Comparison of ENCODE assay signal across 13 mouse cellular contexts in genomic region chr17:46702100-46702499, GRCm38 (mm10). TPM values are rescaled to one million over a fixed set of nuclear protein-coding genes. Genes with fewer than 3 reads are reported as not detected.
DNase-seq lines count a peak whose midpoint lies in the region; ATAC-seq and TF ChIP-seq lines count a peak whose summit lies in the region.
"Had no signal": no experiment of that assay in that cellular context is flagged by ENCODE, and none has a peak within 500 bp of the region (broad histone marks: within the 10 kb centered on the region; RNA-seq: fewer than 3 reads in every experiment).

No protein-coding gene starts in this region.

- DNase-seq in forebrain, embryonic 10.5 days (ENCODE audit: extremely low spot score, low spot score) = no peak
- DNase-seq in forebrain, embryonic 11.5 days (ENCODE audit: low spot score) = no peak
- DNase-seq in kidney, adult 11 months = no peak
- DNase-seq in brain, adult 2 months (ENCODE audit: low read depth, low spot score) = peak; percentile 32
- DNase-seq in limb, embryonic 14.5 days (ENCODE audit: low spot score) = no peak
- no peak for DNase-seq in adrenal gland, adult 8-10 months
- DNase-seq: adrenal gland, postnatal 36 days; cerebellum, adult 8-10 months had no signal

- no peaks in the 10 kb centered on the region for H3K27me3 ChIP-seq in forebrain, embryonic 10.5 days (ENCODE audit: poor library complexity, severe bottlenecking)
- H3K27me3 ChIP-seq in forebrain, embryonic 11.5 days (ENCODE audit: control insufficient read depth, insufficient read depth, low read length) = no peaks in the 10 kb centered on the region
- no peaks in the 10 kb centered on the region for H3K27me3 ChIP-seq in kidney, embryonic 16.5 days (ENCODE audit: insufficient read depth, low read length)
- H3K27me3 ChIP-seq in limb, embryonic 14.5 days (ENCODE audit: control insufficient read depth, insufficient read depth, low read length) = no peaks in the 10 kb centered on the region
- H3K27me3 ChIP-seq: limb, embryonic 15.5 days; Patski had no signal

- H3K4me2 ChIP-seq in forebrain, embryonic 11.5 days (ENCODE audit: low read depth, low read length, severe bottlenecking) = no peak overlapping the region
- H3K4me2 ChIP-seq in kidney, embryonic 16.5 days (replicated peaks; ENCODE audit: low read depth, low read length) = no peak overlapping the region
- H3K4me2 ChIP-seq in limb, embryonic 14.5 days (replicated peaks; ENCODE audit: low read depth, low read length, severe bottlenecking) = no peak overlapping the region

- TF ChIP-seq POLR2A in limb, embryonic 14.5 days (IDR thresholded peaks at IDR 0.05; ENCODE audit: borderline replicate concordance, extremely low read depth, insufficient read depth, insufficient read length) = no peak

- H3K9ac ChIP-seq in forebrain, embryonic 11.5 days (ENCODE audit: low read length) = no peak overlapping the region
- 0 out of 2 replicates have a peak overlapping the region, but pooled peaks have one; percentile 29 for H3K9ac ChIP-seq in kidney, embryonic 16.5 days (replicated peaks; ENCODE audit: low read length)
- 0 out of 2 replicates have a peak overlapping the region, but pooled peaks have one; percentile 12 for H3K9ac ChIP-seq in limb, embryonic 14.5 days (ENCODE audit: low read depth, low read length, severe bottlenecking)

- H3K27ac ChIP-seq in forebrain, embryonic 10.5 days = no peak overlapping the region
- H3K27ac ChIP-seq in forebrain, embryonic 11.5 days (ENCODE audit: low read depth, low read length) = no peak overlapping the region
- H3K27ac ChIP-seq in kidney, embryonic 16.5 days (ENCODE audit: low read length) = no peak overlapping the region
- no peak overlapping the region for H3K27ac ChIP-seq in limb, embryonic 14.5 days (replicated peaks; ENCODE audit: low read depth, low read length)

- no peak for ATAC-seq in forebrain, embryonic 11.5 days (replicated peaks; ENCODE audit: low FRiP score)
- ATAC-seq in kidney, embryonic 16.5 days (ENCODE audit: low FRiP score, low TSS enrichment) = no peak
- no peak for ATAC-seq in limb, embryonic 14.5 days (ENCODE audit: low FRiP score, low read depth)
- no peak for ATAC-seq in erythroblast, adult 5-6 weeks (replicated peaks; ENCODE audit: low FRiP score, poor library complexity, severe bottlenecking)
- ATAC-seq: inflammation-experienced regulatory T-cells, adult 6 months; Patski had no signal

- H3K4me3 ChIP-seq in forebrain, embryonic 10.5 days = peak overlapping the region; percentile 16; the same call in 1 of the 2 replicates
- no peak overlapping the region for H3K4me3 ChIP-seq in forebrain, embryonic 11.5 days (ENCODE audit: low read depth, low read length)
- H3K4me3 ChIP-seq in kidney, embryonic 16.5 days (ENCODE audit: low read length) = no peak overlapping the region
- no peak overlapping the region for H3K4me3 ChIP-seq in limb, embryonic 14.5 days (replicated peaks; ENCODE audit: low read length)

- peaks cover 55% of the 10 kb centered on the region for H3K4me1 ChIP-seq in forebrain, embryonic 10.5 days
- H3K4me1 ChIP-seq in forebrain, embryonic 11.5 days (replicated peaks; ENCODE audit: control insufficient read depth, insufficient read depth, low read length) = peaks cover 21% of the 10 kb centered on the region
- H3K4me1 ChIP-seq in kidney, embryonic 16.5 days (ENCODE audit: insufficient read depth, low read length) = peaks cover 37% of the 10 kb centered on the region
- peaks cover 22% of the 10 kb centered on the region for H3K4me1 ChIP-seq in limb, embryonic 14.5 days (ENCODE audit: control insufficient read depth, insufficient read depth, low read length)

- WGBS in forebrain, embryonic 10.5 days = 90% methylated on average over 12 of the region's 12 CpGs
- 92% methylated on average over 12 of the region's 12 CpGs for WGBS in forebrain, embryonic 11.5 days
- 77% methylated on average over 12 of the region's 12 CpGs for WGBS in kidney, embryonic 16.5 days
- WGBS in limb, embryonic 14.5 days = 86% methylated on average over 11 of the region's 12 CpGs

- no peaks in the 10 kb centered on the region for H3K9me3 ChIP-seq in forebrain, embryonic 10.5 days
- H3K9me3 ChIP-seq in forebrain, embryonic 11.5 days (ENCODE audit: control insufficient read depth, low read length) = no peaks in the 10 kb centered on the region
- H3K9me3 ChIP-seq in kidney, embryonic 16.5 days (ENCODE audit: low read length) = no peaks in the 10 kb centered on the region
- H3K9me3 ChIP-seq in limb, embryonic 14.5 days (ENCODE audit: control insufficient read depth, low read length) = no peaks in the 10 kb centered on the region
- H3K9me3 ChIP-seq: limb, embryonic 15.5 days had no signal

- peaks cover 52% of the 10 kb centered on the region for H3K36me3 ChIP-seq in forebrain, embryonic 10.5 days (replicated peaks)
- no peaks in the 10 kb centered on the region; the same call in 1 of the 2 replicates for H3K36me3 ChIP-seq in forebrain, embryonic 11.5 days (ENCODE audit: control insufficient read depth, insufficient read depth, low read length)
- no peaks in the 10 kb centered on the region; the same call in 1 of the 2 replicates for H3K36me3 ChIP-seq in kidney, embryonic 16.5 days (ENCODE audit: insufficient read depth, low read length)
- H3K36me3 ChIP-seq in limb, embryonic 14.5 days (ENCODE audit: control insufficient read depth, insufficient read depth, low read length) = peaks cover 27% of the 10 kb centered on the region

RNA-seq across cellular contexts. Expression of gene Ppp2r5d, which starts 2.8 kb away (rescaled TPM):
- polyA plus RNA-seq in forebrain, embryonic 10.5 days (2016; fragmentation: Nextera tagmentation; extraction: Ambion mirVana) = 144 and 154 TPM in 2 replicates
- polyA plus RNA-seq in forebrain, embryonic 11.5 days (2014; fragmentation: Nextera tagmentation; extraction: Ambion mirVana) = 140 TPM in 2 replicates
- 110 and 112 TPM in 2 replicates for polyA plus RNA-seq in kidney, embryonic 16.5 days (2015; fragmentation: Nextera tagmentation; extraction: Ambion mirVana)
- polyA plus RNA-seq in limb, embryonic 14.5 days (2012; rRNA removed) = 115 and 119 TPM in 2 replicates
- 83.2 and 88.7 TPM in 2 replicates for polyA plus RNA-seq in limb, embryonic 14.5 days (2014; fragmentation: Nextera tagmentation; extraction: Ambion mirVana)
- 10 to 100 TPM; 41.0 to 47.5 (median 42.6) TPM for total RNA-seq in adrenal gland, adult 8-10 months (2022)
- total RNA-seq in erythroblast, adult 5-6 weeks (2015; ENCODE audit: low replicate concordance) = 5.4 and 9.2 TPM in 2 replicates
- 7.4 and 10.9 TPM in 2 replicates for total RNA-seq in erythroblast, adult 5-6 weeks (2017; ENCODE audit: low replicate concordance)

RNA-seq across cellular contexts. Expression of gene Pex6, which starts 9.2 kb away (rescaled TPM):
- polyA plus RNA-seq in forebrain, embryonic 10.5 days (2016; fragmentation: Nextera tagmentation; extraction: Ambion mirVana) = 19.6 and 20.2 TPM in 2 replicates
- 21.4 and 22.7 TPM in 2 replicates for polyA plus RNA-seq in forebrain, embryonic 11.5 days (2014; fragmentation: Nextera tagmentation; extraction: Ambion mirVana)
- polyA plus RNA-seq in kidney, embryonic 16.5 days (2015; fragmentation: Nextera tagmentation; extraction: Ambion mirVana) = 26.8 and 27.4 TPM in 2 replicates
- 56.4 and 77.8 TPM in 2 replicates for polyA plus RNA-seq in limb, embryonic 14.5 days (2012; rRNA removed)
- polyA plus RNA-seq in limb, embryonic 14.5 days (2014; fragmentation: Nextera tagmentation; extraction: Ambion mirVana) = 24.2 and 32.2 TPM in 2 replicates
- 10 to 100 TPM; 56.2 to 74.2 (median 61.8) TPM for total RNA-seq in adrenal gland, adult 8-10 months (2022)
- total RNA-seq in erythroblast, adult 5-6 weeks (2015; ENCODE audit: low replicate concordance) = 1.9 and 3.8 TPM in 2 replicates
- 2.8 and 3.9 TPM in 2 replicates for total RNA-seq in erythroblast, adult 5-6 weeks (2017; ENCODE audit: low replicate concordance)

RNA-seq across cellular contexts. Expression of gene Klhdc3, which starts 21.4 kb away (rescaled TPM):
- 132 and 133 TPM in 2 replicates for polyA plus RNA-seq in forebrain, embryonic 10.5 days (2016; fragmentation: Nextera tagmentation; extraction: Ambion mirVana)
- 117 and 129 TPM in 2 replicates for polyA plus RNA-seq in forebrain, embryonic 11.5 days (2014; fragmentation: Nextera tagmentation; extraction: Ambion mirVana)
- polyA plus RNA-seq in kidney, embryonic 16.5 days (2015; fragmentation: Nextera tagmentation; extraction: Ambion mirVana) = 137 and 141 TPM in 2 replicates
- 137 and 172 TPM in 2 replicates for polyA plus RNA-seq in limb, embryonic 14.5 days (2012; rRNA removed)
- 122 and 128 TPM in 2 replicates for polyA plus RNA-seq in limb, embryonic 14.5 days (2014; fragmentation: Nextera tagmentation; extraction: Ambion mirVana)
- total RNA-seq in adrenal gland, adult 8-10 months (2022) = 10 to 100 TPM; 59.1 to 74.3 (median 65.2) TPM
- total RNA-seq in erythroblast, adult 5-6 weeks (2015; ENCODE audit: low replicate concordance) = 5.9 and 16.9 TPM in 2 replicates
- 4.1 and 5.2 TPM in 2 replicates for total RNA-seq in erythroblast, adult 5-6 weeks (2017; ENCODE audit: low replicate concordance)

RNA-seq across cellular contexts. Expression of gene Mea1, which starts 23.5 kb away (rescaled TPM):
- 163 and 165 TPM in 2 replicates for polyA plus RNA-seq in forebrain, embryonic 10.5 days (2016; fragmentation: Nextera tagmentation; extraction: Ambion mirVana)
- polyA plus RNA-seq in forebrain, embryonic 11.5 days (2014; fragmentation: Nextera tagmentation; extraction: Ambion mirVana) = 167 and 187 TPM in 2 replicates
- polyA plus RNA-seq in kidney, embryonic 16.5 days (2015; fragmentation: Nextera tagmentation; extraction: Ambion mirVana) = 162 and 172 TPM in 2 replicates
- 75.2 and 97.9 TPM in 2 replicates for polyA plus RNA-seq in limb, embryonic 14.5 days (2012; rRNA removed)
- polyA plus RNA-seq in limb, embryonic 14.5 days (2014; fragmentation: Nextera tagmentation; extraction: Ambion mirVana) = 155 and 156 TPM in 2 replicates
- 100 to 1,000 TPM in 1 of 4 experiments, 10 to 100 TPM in 3; 91.9 to 104 (median 95.0) TPM for total RNA-seq in adrenal gland, adult 8-10 months (2022)
- total RNA-seq in erythroblast, adult 5-6 weeks (2015; ENCODE audit: low replicate concordance) = 8.6 and 16.7 TPM in 2 replicates
- total RNA-seq in erythroblast, adult 5-6 weeks (2017; ENCODE audit: low replicate concordance) = 15.1 and 24.5 TPM in 2 replicates

RNA-seq across cellular contexts. Expression of gene Gnmt, which starts 26.9 kb away (rescaled TPM):
- polyA plus RNA-seq in forebrain, embryonic 10.5 days (2016; fragmentation: Nextera tagmentation; extraction: Ambion mirVana) = 0.80 and 0.87 TPM in 2 replicates
- polyA plus RNA-seq in forebrain, embryonic 11.5 days (2014; fragmentation: Nextera tagmentation; extraction: Ambion mirVana) = 0.36 and 0.80 TPM in 2 replicates
- 2.4 and 2.7 TPM in 2 replicates for polyA plus RNA-seq in kidney, embryonic 16.5 days (2015; fragmentation: Nextera tagmentation; extraction: Ambion mirVana)
- polyA plus RNA-seq in limb, embryonic 14.5 days (2012; rRNA removed) = 0.77 and 1.1 TPM in 2 replicates
- polyA plus RNA-seq in limb, embryonic 14.5 days (2014; fragmentation: Nextera tagmentation; extraction: Ambion mirVana) = 0.46 and 0.78 TPM in 2 replicates
- total RNA-seq in adrenal gland, adult 8-10 months (2022) = 1 to 10 TPM; 1.2 to 1.8 (median 1.6) TPM
- total RNA-seq in erythroblast, adult 5-6 weeks (2015; ENCODE audit: low replicate concordance) = not detected in 2 replicates
- total RNA-seq in erythroblast, adult 5-6 weeks (2017; ENCODE audit: low replicate concordance) = not detected in 2 replicates
